Mouse (Mus musculus): ENCODE data around the gene Hhipl1. TPM values are rescaled to one million over a fixed set of nuclear protein-coding genes. Genes with fewer than 3 reads are reported as not detected.

Hhipl1 gene
- total RNA-seq (2022), result 10 to 100 TPM in 3 of 4 experiments, 1 to 10 TPM in 1; 9.4 to 11.2 (median 10.7) TPM

DNA sequence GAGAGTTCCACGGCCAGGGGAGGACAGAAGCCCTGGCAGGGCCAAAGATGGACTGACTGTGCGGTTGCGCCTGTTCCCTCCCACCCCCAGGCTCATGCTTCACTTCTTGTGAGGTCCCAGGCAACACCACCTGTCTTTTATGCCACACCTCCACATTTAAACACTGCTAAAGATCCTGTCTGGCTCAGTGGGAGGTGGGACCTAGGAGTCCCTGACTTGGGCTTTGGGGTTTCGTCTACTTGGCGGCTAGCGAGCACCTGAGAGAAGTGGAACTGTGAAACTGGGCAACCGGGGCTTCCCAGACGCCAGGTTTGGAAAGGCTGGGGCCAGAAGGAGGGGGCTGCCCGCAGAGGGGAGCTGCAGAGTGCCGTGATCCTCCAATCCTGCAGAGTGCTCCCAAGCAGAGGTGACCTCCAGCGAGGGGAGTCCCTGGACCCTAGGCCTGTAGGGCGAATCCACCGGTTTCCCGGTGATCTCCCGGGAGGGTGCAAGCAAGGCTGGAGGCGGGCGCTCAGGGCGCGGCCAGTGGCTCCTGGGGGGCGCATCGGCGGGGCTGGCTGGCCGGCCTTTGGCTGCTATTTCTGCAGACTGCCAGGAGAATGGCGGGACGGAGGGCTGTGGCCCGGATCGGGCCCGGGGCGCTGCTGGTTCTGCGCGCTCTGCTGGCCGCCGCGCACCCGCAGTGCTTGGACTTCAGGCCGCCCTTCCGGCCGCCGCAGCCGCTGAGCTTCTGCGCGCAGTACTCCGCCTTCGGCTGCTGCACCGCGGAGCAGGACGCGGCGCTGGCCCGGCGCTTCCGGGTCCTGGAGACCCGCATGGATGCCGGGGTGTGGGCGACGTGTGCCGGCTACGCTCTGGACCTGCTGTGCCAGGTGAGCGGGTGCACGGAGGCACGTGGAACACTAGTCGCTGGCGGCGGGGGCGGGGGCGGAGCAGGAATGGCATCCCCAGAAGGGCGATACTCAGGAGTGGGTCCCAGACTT is at the start of gene Hhipl1:
Hhipl1 (plus strand) TSS at position 459 of the 983 bp plus-strand sequence.
- DNase-seq (ENCODE audit: low spot score in 2 of 2), result no peak

DNA sequence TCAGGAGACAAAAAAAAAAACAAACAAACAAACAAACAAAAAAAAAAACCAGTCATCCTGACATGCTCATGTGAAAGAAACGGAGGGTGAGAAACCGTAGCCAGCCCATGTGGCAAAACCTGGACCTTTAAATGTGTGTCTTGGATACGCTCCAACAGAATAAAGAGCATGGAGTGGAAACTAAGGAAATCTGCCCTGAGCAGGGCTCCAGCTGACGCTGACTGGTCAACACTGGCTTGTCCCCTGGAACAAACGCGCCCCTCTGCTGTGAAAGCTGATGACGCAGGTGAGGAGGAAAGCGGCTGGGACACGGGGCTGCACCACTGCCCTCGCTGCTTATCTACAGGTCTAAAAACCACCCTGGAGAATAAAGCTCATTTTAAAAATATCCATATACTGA is 49.3 kb upstream of the Hhipl1 start:
- DNase-seq (ENCODE audit: low spot score in 2 of 2), result no peak

DNA sequence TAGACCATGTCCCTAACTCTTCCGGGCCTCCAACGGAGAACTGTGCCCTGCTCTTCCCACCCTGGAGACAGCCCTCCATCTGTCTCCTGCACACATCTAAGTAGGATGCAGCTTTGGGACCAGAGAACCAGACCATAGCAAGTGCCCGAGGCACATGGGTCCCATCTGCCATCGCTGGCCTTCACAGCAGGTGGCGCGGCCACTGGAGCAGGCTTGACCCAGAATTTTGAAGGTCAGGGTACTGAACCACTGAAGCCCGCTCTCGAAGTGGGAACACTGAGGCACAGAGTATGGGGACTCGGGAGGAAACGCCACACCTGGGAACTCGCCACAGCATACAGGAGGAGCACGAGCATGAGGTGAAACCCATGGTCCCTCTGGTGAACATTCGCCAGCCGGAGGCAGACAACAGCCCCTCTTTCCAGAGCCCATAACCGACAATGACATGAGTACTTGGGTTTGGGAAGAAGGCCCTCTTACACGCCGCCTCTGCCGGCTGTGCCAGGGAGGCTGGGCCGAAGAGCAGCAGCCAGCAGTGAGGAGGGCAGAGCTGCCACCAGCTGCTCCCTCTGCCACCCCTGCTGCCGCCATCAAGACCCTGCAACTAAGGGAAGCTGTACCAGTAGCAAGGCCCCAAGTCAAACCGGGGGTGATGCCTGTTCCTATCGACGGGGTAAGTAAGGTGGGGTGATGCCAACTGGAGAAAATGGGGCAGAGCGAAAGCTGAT is 46.6 kb upstream of the Hhipl1 start:
- DNase-seq (ENCODE audit: low spot score in 2 of 2), result no peak

DNA sequence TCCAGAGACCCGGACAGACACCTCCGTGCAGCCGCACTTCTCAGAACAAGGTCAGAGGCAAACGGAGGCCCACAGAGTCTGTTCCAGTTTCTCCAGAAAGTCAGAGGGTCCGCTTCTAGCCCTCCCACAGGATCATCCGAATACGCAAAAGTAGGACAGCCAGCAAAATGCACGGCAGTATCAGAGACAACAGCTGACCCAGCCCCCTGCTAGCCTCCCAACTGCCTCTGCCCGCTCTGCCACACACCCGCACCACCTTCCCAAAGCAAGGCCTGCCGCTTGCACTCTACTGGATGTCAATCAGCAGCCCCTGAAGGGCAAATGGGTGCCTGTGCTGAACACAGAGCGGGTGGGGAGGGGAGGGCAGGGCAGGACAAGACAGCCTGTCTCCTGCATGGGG is 45.1 kb upstream of the Hhipl1 start:
- DNase-seq (ENCODE audit: low spot score in 2 of 2), result no peak

DNA sequence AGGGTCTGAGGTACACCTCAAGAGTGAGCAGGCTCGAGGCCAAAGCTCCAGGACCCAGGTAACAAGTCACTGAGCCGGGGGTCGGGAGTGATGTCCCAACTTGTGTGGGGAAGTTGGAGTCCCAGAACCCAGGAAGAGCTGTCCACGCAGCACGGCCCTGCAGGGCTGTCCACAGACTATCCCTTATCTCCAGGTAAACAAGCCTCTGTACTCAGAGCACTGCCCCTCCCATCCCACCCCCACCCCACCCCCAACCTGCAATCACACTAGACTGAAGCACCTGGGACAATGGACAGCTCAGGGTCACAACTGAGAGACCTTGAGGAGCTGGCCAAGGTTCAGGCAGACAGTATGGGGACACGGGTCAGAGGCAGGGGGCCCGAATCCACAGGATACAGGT is 41.2 kb upstream of the Hhipl1 start:
- no peak for DNase-seq (ENCODE audit: low spot score in 2 of 2)

DNA sequence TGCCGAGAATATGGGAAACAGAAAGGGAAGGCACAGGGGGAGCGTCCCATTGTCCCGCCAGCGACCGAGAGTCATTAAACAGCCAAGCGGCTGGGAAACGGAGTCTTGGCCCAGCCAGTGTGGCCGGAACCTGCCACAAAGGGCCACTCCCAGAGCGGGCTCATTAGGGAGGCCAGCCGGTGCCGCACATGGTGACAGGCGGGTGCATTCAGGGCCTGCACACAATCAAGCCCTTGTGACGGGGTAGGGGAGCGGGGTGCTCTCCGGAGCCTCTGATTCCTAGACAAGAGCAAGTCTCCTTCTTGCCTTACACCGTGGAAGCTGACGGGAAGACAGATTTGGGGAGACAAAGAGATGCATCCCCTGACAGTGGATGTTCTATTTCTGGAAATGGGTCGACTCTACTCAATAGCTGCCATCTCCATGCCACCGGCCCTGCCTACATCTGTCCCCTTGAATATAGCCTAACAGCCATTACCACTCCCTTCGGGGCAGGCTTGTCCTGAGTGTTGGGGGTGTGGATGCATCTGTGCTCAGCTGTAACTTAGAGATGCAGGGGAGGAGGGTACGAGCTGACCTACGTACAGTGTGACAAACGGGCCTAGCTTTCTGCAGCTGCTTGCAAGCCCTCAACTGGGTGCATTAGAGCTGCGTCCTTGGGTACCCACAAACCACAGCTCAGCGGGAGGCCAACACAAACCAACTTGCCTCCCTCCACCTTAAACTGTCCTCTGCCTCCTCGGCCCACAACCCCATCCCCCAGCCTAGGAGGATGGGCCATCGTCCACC is 40.0 kb upstream of the Hhipl1 start:
- DNase-seq (ENCODE audit: low spot score in 2 of 2), result no peak

DNA sequence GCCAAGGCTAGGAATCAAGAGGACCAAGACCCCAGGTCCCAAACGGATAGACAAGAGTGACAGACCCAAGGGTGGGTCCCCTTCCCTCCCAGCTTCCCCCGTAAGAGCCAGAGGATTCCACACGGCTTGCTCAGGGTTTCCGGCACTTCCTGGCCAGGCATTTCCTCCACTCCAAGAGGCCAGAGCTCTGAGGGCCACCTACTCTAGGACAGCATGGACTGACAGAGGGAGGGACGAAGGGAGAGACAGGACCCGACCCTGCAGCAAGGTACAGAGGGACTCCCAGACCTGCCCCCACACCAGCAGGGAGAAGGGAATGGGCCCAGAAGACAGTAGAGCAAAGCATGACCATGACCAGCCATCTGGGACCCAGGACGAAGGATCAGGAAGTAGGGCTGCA is 38.4 kb upstream of the Hhipl1 start:
- no peak for DNase-seq (ENCODE audit: low spot score in 2 of 2)

DNA sequence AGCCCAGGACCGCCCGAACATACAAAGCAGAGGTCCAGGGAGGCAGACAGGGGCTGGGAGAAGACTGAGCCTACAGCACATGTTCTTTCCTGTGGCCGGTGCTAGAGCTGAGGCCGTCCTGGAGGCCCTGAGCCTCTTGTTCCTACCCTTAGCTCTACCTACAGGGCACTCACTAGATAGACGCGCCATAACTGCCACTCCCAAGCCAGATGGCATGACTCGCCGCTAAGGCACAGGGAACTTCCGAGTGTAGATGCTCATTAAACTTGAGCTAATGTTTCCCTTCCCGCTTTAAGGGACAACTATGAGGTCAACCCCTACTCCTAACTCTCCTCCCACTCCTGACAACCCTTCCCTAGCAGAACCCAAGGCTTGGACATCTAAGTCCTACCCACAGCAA is 37.1 kb upstream of the Hhipl1 start:
- DNase-seq (ENCODE audit: low spot score in 2 of 2), result no peak

DNA sequence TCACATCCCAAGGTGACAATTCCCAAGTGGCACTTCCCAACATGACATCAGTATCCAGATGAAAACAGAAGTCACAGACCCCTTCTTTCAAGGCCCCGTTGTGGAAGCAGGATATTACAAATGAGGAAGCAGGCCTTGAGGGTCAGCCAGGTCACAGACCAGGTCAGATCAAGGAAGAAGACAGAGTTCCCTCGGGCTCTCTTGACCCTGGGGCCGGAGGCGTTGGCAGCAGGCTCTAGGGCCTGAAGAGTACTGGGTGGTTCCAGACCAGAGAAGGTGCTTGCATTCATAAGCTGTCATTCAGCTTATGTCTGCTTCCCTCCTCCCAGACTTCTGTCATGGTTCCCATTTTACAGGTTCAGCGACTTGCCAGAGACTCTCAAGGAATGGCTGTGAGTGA is 36.4 kb upstream of the Hhipl1 start:
- no peak for DNase-seq (ENCODE audit: low spot score in 2 of 2)

DNA sequence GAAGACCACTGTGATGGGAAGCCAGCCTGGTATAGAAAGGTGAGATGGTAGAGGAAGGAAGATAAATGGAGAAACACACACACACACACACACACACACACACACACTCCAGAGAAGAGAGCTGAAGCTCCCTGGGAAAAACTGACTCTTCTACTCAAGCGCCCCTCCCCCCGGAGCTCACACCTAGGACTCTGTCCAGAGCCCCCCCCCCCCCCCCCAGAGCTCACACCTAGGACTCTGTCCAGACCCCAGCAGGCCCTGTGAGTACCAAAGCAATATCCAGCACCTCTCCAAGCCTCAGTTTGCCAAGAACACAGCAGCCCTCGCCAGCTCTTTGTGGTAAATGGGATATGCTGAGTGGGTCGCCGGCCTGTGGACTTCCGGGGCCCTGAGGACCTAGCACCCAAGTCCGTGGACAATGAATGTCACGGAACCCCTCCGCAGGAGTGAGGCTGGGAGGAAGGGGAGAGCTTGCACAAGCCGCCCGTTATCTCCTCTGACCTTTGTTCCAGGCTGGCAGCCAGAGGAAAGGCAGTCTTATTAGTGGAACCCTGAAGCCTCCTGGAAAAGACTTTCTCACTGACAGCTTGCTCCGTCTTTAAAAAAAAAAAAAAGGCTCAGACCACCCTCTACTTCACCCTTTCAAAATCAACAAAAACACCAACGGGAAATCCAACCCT is 35.7 kb upstream of the Hhipl1 start:
- no peak for DNase-seq (ENCODE audit: low spot score in 2 of 2)

DNA sequence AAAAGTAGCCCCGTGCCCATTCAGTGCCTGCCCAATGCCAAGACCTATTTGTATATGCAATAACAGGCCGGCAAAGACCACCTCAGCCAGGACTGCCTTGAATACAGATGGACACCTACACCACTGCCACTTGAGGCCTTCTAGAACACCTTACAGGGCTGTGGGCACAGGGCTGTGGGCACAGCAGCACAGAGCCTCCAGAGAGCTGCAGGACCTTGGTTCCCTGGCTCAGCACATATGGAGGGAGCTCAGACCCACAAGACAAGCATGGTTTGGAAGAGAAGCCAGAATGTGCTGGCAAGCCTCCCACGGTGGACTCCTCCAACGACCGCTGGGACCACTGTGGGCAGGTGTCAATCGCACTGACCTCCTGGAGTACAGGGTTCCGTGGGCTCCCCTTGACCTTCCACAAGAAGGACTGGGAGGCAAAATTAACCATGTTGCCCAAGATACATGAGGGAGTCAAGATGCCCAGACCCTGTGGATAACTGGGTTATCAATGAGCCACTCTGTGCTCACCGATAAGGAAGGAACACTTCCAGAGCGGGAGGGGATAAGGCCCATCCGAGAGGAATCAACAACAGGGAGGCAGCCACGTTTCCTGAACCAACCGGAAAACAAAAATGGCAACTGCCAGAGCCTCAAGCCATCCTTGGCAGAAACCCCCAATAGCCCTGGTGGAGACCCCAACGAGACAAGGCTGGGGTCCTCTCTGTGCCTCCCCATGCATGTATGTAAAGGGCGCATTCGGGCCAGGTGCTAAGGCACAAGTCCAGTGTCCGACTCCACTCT is 34.5 kb upstream of the Hhipl1 start:
- DNase-seq (ENCODE audit: low spot score in 2 of 2), result no peak

DNA sequence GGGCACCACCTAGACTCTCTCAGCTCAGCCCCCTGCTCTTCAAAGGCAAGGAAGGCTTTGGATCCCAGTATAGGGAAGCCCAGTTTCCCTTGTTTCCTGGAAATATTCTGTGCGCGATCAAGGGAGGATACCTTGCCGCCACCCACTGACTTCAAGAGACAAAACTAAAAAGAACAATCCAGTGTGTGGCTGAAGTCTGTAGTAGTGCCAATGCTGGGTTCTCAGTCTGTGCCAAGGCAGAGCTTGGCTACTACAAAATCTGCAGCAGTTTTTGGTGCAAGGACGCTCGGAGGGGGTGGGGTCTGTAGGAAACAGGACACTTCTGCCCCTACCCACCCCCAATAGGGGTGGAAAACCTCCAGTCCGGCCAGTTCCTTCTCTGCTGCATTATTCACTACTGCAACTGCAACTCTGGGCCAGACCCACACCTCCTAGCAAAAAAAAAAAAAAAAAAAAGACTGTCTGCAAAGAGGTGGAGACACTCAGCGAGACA is 33.9 kb upstream of the Hhipl1 start:
- DNase-seq (ENCODE audit: low spot score in 2 of 2), result no peak

DNA sequence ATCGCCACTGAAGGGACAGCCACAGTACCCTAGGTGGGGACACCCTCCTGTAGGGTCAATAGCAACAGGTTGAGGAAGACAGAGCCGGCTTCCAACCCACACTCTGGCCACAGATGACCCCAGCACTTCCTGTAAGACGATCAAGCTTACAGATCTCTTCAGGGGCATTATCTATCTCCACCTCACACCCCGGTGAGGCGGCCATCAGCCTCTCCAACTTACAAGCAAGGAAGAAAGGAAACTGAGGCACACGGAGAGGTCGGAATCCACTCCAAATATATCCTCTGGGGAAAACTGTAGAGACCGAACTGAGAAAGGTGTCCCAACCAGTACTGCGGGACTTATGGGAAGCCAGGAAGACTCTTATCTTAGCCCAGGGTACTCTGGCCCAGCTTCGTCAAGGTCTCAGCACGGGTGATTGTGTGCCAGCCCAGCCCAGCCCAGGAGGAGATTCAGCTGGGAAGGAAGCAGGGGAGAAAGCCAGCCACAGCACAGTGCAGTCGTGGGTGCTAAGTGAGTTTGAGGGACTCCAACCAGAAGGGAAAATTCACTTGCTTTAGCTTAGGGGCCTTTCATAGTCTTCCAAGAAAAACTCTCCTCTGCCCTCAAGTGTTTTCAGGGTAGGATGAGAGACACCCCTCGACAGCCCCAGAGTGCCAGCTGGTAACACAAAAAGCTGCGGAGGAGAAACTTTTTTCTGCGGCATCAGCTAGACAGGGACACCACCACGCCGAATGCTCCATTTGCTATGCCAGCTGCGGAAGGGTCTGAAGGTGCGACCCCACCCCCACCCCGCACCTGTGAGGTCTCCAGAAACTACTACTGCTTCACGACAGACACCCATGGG is 32.4 kb upstream of the Hhipl1 start:
- DNase-seq (ENCODE audit: low spot score in 2 of 2), result no peak

DNA sequence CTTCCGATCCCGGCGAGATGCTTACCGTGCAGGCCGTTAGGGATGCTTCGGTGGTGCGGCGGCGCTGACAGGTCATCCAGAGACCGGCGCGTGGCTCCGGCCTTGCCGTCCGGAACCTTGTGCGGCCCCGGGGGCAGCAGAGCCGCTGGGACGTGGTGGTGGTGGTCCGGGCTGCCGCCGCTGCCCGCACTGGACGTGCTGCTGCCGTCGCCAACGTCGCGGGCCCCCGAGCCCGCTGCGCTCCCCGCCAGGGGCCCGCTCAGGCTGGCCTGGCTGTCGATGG is 31.8 kb upstream of the Hhipl1 start:
- no peak for DNase-seq (ENCODE audit: low spot score in 2 of 2)

DNA sequence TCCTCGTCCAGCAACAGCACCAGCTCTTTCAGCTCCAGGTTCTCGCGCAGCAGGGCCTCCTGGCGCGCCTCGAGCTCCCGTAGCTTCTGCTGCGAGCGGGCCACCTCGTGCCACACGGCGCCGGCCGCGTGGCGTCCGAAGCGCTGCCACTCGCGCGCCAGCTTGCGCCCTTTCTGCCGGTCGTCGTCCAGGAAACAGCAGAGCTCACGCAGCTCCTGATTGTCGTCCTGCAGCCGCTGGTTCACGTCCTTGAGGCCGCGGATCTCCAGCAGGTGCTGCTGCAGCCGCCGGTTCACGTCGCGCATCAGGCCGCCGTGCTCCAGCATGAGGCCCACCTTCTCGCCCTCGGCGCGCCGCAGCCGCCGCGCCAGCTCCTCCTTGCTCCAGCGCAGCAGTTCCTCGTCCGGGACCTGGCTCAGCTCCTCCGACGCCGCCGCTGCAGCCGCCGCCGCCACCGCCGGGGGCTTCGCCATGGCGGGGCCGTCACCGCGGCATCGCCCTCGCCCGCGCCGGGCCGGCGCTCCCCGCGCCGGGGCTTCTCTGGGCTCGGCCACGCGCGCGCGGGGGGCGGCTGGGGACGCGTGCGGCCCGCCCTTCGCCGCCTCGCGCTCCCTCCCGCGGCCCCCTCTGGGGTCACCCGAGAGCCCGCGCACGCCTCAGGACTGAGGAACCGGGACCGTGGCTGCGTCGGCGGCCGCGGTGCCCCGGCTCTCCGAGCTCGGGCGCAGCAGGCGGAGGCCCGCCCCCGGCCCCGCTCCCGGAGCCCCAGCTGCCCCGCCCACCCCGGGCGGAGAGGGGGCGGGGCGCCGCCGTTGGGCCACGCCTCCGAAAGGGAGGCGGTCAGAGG is 31.2 kb upstream of the Hhipl1 start, which contains the start of gene Ccdc85c:
Ccdc85c (minus strand) TSS at position 765 of the 847 bp plus-strand sequence.
- DNase-seq (ENCODE audit: low spot score in 2 of 2), result no peak

DNA sequence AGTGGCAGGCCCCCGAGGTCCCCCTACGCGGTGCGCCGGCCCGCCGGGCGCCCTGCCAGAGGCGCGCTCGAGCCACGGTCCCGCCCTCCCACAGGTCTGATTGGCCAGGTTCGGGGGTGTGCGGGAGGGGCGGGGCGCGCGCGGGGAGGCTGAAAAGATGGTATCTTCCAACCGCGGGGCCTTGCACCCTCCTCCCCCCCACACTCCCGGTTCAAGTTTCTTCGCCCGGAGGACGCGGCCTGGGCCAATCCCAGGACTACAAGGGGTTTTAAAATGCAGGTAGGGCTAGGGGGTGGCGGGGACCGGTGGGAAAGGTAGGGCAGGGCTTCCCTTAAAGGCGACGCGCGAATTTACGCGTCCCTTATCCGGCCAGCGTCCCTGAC is 30.6 kb upstream of the Hhipl1 start:
- peak; percentile 90 to 97 for DNase-seq (ENCODE audit: low spot score in 2 of 2)

DNA sequence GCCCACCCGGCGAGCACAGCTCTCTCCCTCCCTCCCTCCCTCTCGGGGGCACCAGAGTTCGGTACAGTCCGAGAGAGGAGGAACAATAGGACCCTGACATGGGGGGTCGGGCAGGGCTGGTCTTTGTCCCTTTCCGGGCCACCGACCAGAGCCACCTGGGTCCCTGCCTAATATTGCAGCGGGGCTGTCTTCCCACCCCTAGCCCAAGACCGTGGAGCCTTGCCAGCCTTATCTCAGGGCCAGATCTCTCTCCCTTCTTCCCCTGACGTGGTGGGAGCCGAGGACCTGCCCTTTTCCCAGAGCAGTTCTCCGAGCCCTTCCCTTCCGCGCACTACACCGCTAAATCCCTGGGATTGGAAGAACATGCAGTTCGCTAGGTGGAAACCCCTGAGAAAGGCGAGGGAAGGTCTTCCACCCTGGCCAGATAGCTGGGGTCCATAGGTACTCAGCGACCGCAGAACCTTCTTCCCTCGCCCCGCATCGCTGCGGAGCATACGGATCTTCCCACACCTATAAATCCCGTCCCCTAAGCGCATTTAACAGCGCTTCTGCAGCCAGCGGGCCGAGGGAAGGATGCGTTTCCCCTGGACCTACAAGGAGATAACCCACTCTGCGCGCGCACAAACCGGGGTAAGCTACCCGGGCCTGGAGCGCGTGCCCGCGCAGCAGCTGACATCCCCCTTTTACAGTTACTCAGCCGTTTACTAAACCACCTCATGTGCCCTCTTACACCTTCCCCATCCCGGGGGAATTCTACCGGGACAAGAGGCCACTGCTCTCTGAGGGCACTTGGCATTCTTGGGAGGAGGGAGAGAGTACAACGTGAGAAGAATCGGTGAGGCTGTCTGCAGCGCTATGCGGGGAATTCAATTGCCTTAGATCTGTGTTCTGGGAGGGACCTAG is 29.9 kb upstream of the Hhipl1 start:
- DNase-seq (ENCODE audit: low spot score in 2 of 2), result peak in 1 of 2 experiments; percentile 54

Measured in left cerebral cortex, adult 8-10 months (tissue).